Mouse (Mus musculus) B cell, adult 62 days (primary cell): ENCODE measurements around the gene Mettl16. TPM values are rescaled to one million over a fixed set of nuclear protein-coding genes. Genes with fewer than 3 reads are reported as not detected.

Experiments used
- total RNA-seq: library from RNA; stranded (reverse); gene quantifications from 4 replicates; pipeline ENCODE4 v1.2.4, GENCODE M21; 2023

Gene Mettl16
- total RNA-seq, result 43.6 to 52.2 TPM (median 47.9 TPM) in 4 replicates

DNA sequence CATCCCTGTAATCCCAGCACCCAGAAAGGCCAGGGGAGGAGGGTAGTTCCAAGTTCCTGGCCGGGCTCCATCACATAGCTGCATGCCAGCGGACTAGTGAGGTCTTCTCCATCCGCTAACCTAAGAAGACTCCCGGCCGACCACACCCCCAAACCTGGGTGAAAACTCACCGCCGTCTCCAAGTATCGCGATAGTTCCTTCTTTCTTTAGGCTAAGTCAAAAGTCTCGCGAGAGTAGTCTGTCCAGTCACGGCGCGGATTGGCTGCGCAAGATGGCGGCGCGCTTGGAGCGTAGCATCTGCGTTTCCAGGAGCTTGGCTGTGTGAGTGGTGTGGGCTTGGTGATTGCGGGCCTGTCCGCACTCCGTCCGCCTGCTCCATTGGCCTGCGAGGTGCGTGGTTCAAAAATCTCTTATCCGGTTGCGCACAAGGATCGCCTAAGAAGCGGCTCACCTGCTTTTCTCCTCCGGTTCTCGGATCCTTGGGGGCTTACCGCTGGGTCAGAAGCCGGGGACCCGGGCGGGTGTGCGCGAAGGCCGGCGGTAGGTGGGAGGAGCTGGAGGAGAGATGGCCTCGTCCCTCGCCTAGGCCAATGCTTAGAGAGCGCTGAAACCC is at the start of gene Mettl16:
Mettl16 (plus strand) TSS at position 236 of the 613 bp plus-strand sequence.

DNA sequence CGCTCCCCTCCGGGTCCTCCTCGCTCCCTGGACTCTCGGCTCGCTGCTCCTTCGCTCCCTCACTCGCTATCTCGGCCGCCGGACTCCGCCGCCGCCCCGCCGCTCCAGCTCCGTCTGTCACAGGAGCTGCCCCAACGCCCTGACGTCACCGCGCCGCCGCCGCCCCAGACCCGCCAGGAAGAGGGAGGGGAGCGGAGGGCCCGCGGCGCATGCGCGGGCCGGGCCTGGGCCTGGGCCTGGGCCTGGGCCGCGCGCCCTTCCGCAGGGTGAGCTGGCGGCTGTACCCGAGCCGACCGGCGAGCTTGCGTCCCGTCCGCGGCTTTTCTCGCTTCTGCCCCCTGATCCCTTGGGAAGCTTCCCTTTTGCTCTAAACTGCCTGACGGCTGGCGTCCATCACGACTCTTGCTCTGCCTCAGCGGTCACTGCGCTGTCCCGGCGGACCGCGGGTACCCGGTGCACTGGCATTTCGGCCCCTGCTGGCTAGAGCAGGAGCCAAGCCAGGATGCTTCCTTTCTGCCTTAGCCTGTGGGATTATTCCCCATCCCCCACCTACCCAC is 46.3 kb upstream of the Mettl16 start, which contains the start of gene Pafah1b1:
Pafah1b1 (minus strand) TSS at position 436 of the 557 bp plus-strand sequence.

DNA sequence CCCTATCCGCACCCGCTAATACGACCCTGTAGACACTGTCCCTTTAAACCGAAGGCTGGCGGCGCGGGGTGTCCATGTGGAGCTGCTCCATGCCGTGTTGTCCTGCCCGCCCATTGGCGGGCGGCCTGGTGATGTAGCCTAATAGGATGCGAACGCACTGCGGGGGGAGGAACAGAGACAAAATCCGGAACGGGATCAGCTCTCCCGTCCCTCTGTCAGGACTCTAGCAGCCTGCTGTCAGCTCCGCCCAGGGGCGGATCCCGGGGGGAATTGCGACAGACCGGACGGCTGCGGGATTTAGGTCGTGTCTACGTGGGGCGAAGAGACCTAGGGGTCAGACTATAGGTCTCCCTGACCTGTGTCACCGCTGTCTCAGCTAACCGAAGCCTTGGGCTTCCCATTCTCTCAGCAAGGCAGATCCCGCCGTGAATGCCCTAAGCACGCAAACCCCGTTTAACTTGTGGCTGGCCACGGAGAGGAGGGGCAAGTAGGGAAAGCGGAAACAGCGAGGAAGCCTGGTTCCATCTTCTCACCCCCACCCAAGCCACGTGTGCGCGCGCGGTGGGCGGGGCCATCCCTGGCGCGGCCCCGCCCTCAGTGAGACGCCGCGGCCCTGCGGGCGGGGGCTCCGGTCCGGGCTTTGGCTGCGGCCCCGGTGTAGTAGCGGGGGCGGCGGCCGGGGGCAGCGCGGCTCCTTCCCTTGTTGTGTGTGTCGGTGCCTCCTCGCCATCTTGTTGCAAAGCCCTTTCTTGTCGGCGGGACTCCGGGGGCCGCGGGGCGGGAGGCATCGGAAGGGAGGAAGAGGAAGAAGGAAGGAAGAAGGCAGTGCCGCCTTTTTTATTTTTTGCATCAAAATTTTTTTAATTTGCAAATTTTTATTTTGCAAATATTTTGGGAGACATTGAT is 59.9 kb downstream of the Mettl16 start, which contains the start of gene Mnt:
Mnt (plus strand) TSS at position 665 of the 906 bp plus-strand sequence.

Other genes with a start within 250 kb of the Mettl16 start
- 3.5 to 5.8 TPM (median 5.5 TPM) in 4 replicates for gene Rap1gap2, start 159.9 kb upstream of the Mettl16 start, total RNA-seq
- gene Ccdc92b, start 151.2 kb upstream of the Mettl16 start, total RNA-seq, result not detected in 4 replicates
- 41.0 to 44.0 TPM (median 42.0 TPM) in 4 replicates for gene Cluh, start 121.3 kb upstream of the Mettl16 start, total RNA-seq
- 116 to 154 TPM (median 131 TPM) in 4 replicates for gene Pafah1b1, start 46.2 kb upstream of the Mettl16 start, total RNA-seq
- 121 to 138 TPM (median 128 TPM) in 4 replicates for gene Mnt, start 60.1 kb downstream of the Mettl16 start, total RNA-seq
- gene Sgsm2, start 126.2 kb downstream of the Mettl16 start, total RNA-seq, result 5.0 to 7.3 TPM (median 6.1 TPM) in 4 replicates
- 66.2 to 80.9 TPM (median 70.6 TPM) in 4 replicates for gene Tsr1, start 127.2 kb downstream of the Mettl16 start, total RNA-seq
- gene Smg6, start 155.0 kb downstream of the Mettl16 start, total RNA-seq, result 63.6 to 69.7 TPM (median 67.1 TPM) in 4 replicates
- 5.2 to 9.6 TPM (median 6.7 TPM) in 4 replicates for gene Srr, start 155.1 kb downstream of the Mettl16 start, total RNA-seq